Mouse (Mus musculus) neural tube, embryonic 15.5 days (tissue): ENCODE data around the gene Myh9. TPM values are rescaled to one million over a fixed set of nuclear protein-coding genes. Genes with fewer than 3 reads are reported as not detected.

Experiments used
- ATAC-seq: fragments of 200-750 bp; cut with Nextera tagmentation; 2 replicates; pipeline ENCODE4 v1.8.0; 2017; ENCODE audit warnings: mild to moderate bottlenecking, moderate TSS enrichment, moderate library complexity; ENCODE audit not compliant: low FRiP score
- H3K27ac ChIP-seq: fragments of 300-500 bp; sonication (generic); replicated peaks from 2 replicates; pipeline ENCODE4 v1.5.1; 2015; ENCODE audit warnings: mild to moderate bottlenecking, inconsistent platforms
- H3K27me3 ChIP-seq: fragments of 300-500 bp; sonication (generic); replicated peaks from 2 replicates; pipeline ENCODE4 v1.6.1; 2015; ENCODE audit warnings: inconsistent platforms
- H3K36me3 ChIP-seq: fragments of 300-500 bp; sonication (generic); 2 replicates; pipeline ENCODE4 v1.6.1; 2015; ENCODE audit warnings: inconsistent platforms
- H3K4me1 ChIP-seq: fragments of 300-500 bp; sonication (generic); 2 replicates; pipeline ENCODE4 v1.6.1; 2015; ENCODE audit warnings: inconsistent platforms
- H3K4me2 ChIP-seq: fragments of 300-500 bp; sonication (generic); 2 replicates; pipeline ENCODE4 v1.6.1; 2015; ENCODE audit warnings: inconsistent platforms, mild to moderate bottlenecking, moderate library complexity
- H3K4me3 ChIP-seq: fragments of 300-500 bp; sonication (generic); replicated peaks from 2 replicates; pipeline ENCODE4 v1.5.1; 2015; ENCODE audit warnings: mild to moderate bottlenecking, inconsistent platforms
- H3K9ac ChIP-seq: fragments of 300-500 bp; sonication (generic); replicated peaks from 2 replicates; pipeline ENCODE4 v1.6.1; 2015; ENCODE audit warnings: mild to moderate bottlenecking, inconsistent platforms
- H3K9me3 ChIP-seq: fragments of 300-500 bp; sonication (generic); replicated peaks from 2 replicates; pipeline ENCODE4 v1.6.1; 2016; ENCODE audit warnings: inconsistent platforms
- WGBS: fragments of 180-500 bp; shearing (Covaris S2); methylation state at CpG from one replicate; pipeline ENCODE4 v1.1.7; 2015; ENCODE audit warnings: mixed read lengths; 5-methylcytosine and 5-hydroxymethylcytosine counted together
- polyA plus RNA-seq: library from polyadenylated mRNA; unstranded; fragments of >200 nt; fragmentation: Nextera tagmentation; extraction: Ambion mirVana; gene quantifications from 2 replicates; pipeline ENCODE4 v1.2.1, GENCODE M21; 2015

The Myh9 gene
- polyA plus RNA-seq, 1 experiment from 2014 or later: 9.6 TPM

GRCm38 (mm10) chr15:77831754-77832457, 10.1 kb downstream of the Myh9 start:
- WGBS: 84% methylated on average over 8 of the region's 8 CpGs
- Histone ChIP-seq H3K9ac (no peak overlapping the region), H3K4me1 (peaks cover 17% of the 10 kb centered on the region; the same call in 1 of the 2 replicates), H3K27ac (no peak overlapping the region), H3K27me3 (no peaks in the 10 kb centered on the region), H3K4me2 (no peak overlapping the region), H3K9me3 (no peaks in the 10 kb centered on the region), H3K4me3 (no peak overlapping the region), H3K36me3 (0 out of 2 replicates have a peak, but pooled peaks cover 3% of the 10 kb centered on the region)
- no peak for ATAC-seq

- H3K9ac ChIP-seq: no peak overlapping the region
- H3K27ac ChIP-seq: no peak overlapping the region
- no peak for ATAC-seq
- no peak overlapping the region for H3K4me3 ChIP-seq
- WGBS: 87% methylated on average over 2 of the region's 2 CpGs
- H3K4me2 ChIP-seq: no peak overlapping the region
- H3K4me1 ChIP-seq: peaks cover 12% of the 10 kb centered on the region; the same call in 1 of the 2 replicates
- no peaks in the 10 kb centered on the region for H3K27me3 ChIP-seq
- 0 out of 2 replicates have a peak, but pooled peaks cover 3% of the 10 kb centered on the region for H3K36me3 ChIP-seq
- H3K9me3 ChIP-seq: no peaks in the 10 kb centered on the region
These were observed 10.8 kb downstream of the Myh9 start for GRCm38 (mm10) chr15:77831138-77831579.

DNA sequence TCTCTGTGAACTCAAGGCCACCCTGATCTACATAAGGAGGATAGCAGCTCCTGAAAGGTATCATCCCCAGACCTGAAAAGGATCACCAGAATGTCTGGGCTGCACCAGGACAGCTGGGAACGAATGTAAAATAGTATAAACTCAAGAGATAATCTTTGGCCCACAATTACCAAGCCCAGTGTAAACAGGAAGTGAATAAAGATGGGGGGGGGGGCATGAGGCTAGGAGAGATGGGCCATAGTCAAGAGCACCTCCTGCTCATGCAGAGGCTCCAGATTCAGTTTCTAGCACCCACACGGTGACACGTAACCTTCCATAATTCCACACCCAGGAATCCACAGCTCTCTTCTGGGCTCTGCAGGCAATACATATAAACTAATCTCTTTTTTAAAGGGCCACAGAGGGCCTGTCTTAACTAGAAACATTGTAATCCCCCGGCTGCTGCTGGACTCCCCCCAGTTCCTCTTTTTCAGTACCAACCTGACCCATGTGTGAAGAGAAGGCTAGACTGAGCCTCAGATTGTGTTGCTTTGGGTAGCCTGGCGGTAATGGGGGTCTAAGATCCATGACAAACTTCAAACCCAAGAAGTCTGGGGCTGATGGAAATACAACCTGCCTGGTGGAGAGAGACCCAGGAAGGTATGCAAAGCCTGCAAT, 11.4 kb downstream of the Myh9 start:
- H3K9me3 ChIP-seq: no peaks in the 10 kb centered on the region
- WGBS: 93% methylated on average over 5 of the region's 5 CpGs
- H3K4me2 ChIP-seq: no peak overlapping the region
- H3K9ac ChIP-seq: no peak overlapping the region
- H3K4me1 ChIP-seq: 0 out of 2 replicates have a peak, but pooled peaks cover 6% of the 10 kb centered on the region
- 0 out of 2 replicates have a peak, but pooled peaks cover 3% of the 10 kb centered on the region for H3K36me3 ChIP-seq
- H3K27me3 ChIP-seq: no peaks in the 10 kb centered on the region
- no peak overlapping the region for H3K27ac ChIP-seq
- no peak overlapping the region for H3K4me3 ChIP-seq
- ATAC-seq: no peak

- WGBS: 77% methylated on average over 2 of the region's 2 CpGs
- H3K36me3 ChIP-seq: 0 out of 2 replicates have a peak, but pooled peaks cover 3% of the 10 kb centered on the region
- H3K9me3 ChIP-seq: no peaks in the 10 kb centered on the region
- H3K27me3 ChIP-seq: no peaks in the 10 kb centered on the region
- H3K4me3 ChIP-seq: no peak overlapping the region
- no peak overlapping the region for H3K27ac ChIP-seq
- H3K9ac ChIP-seq: no peak overlapping the region
- H3K4me1 ChIP-seq: 0 out of 2 replicates have a peak, but pooled peaks cover 6% of the 10 kb centered on the region
- no peak for ATAC-seq
- H3K4me2 ChIP-seq: no peak overlapping the region
These were observed 12.4 kb downstream of the Myh9 start for GRCm38 (mm10) chr15:77829542-77829941.

GRCm38 (mm10) chr15:77828910-77829309, 13.1 kb downstream of the Myh9 start:
- H3K4me3 ChIP-seq: no peak overlapping the region
- H3K4me2 ChIP-seq: no peak overlapping the region
- no peaks in the 10 kb centered on the region for H3K9me3 ChIP-seq
- ATAC-seq: no peak
- no peak overlapping the region for H3K9ac ChIP-seq
- 0 out of 2 replicates have a peak, but pooled peaks cover 3% of the 10 kb centered on the region for H3K36me3 ChIP-seq
- WGBS: 97% methylated on average over 6 of the region's 6 CpGs
- H3K4me1 ChIP-seq: 0 out of 2 replicates have a peak, but pooled peaks cover 10% of the 10 kb centered on the region
- H3K27ac ChIP-seq: no peak overlapping the region
- no peaks in the 10 kb centered on the region for H3K27me3 ChIP-seq

- Histone ChIP-seq H3K4me3 (no peak overlapping the region), H3K27me3 (no peaks in the 10 kb centered on the region), H3K27ac (no peak overlapping the region), H3K4me2 (no peak overlapping the region), H3K36me3 (0 out of 2 replicates have a peak, but pooled peaks cover 3% of the 10 kb centered on the region), H3K4me1 (peaks cover 10% of the 10 kb centered on the region; the same call in 1 of the 2 replicates), H3K9me3 (no peaks in the 10 kb centered on the region), H3K9ac (no peak overlapping the region)
- WGBS: 85% methylated on average over 12 of the region's 12 CpGs
- ATAC-seq: no peak
These were observed 13.7 kb downstream of the Myh9 start for GRCm38 (mm10) chr15:77828242-77828641.

DNA sequence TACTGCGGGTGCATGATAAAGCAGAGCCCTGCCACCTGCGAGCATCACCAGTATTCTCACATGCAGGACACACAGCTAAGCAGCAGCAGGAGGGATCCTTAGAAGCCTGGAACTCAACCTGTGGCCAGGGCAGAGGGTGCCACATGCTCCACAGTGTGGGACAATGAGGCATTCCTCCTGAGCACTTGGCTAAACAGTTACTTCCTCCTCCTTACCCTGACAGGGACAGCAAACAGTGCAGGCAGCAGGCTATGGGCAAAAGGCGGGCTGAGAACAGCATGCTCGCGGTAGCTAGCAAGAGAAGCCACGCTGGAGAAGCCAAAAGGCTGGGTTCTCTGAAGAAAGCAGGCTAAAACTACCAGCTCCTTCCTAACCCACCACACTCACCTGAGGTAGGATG, 14.2 kb downstream of the Myh9 start:
- Histone ChIP-seq H3K4me1 (peaks cover 10% of the 10 kb centered on the region; the same call in 1 of the 2 replicates), H3K4me2 (no peak overlapping the region), H3K9ac (no peak overlapping the region), H3K27me3 (no peaks in the 10 kb centered on the region), H3K27ac (no peak overlapping the region), H3K9me3 (no peaks in the 10 kb centered on the region), H3K4me3 (no peak overlapping the region), H3K36me3 (0 out of 2 replicates have a peak, but pooled peaks cover 3% of the 10 kb centered on the region)
- 12% methylated on average over 6 of the region's 6 CpGs for WGBS
- ATAC-seq: no peak

DNA sequence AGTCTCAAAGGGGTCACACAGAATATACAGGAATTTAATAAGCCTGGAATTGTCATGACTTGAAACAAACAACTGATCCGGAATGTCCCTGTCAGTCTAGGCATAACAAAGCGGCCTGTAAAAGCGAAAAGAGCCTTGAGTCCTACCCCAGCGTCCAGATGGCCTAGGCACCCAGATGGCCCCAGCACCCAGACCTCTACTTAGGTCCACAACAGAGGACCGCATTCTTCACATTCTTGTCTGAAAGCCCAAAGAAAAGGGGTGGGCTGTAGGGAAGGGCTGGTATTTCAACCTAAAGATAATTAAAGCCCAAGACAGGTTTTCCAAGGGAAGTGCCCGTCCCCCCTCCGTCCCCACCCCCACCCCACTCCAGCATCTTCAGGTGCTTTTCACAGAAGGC, 14.6 kb downstream of the Myh9 start:
- 0 out of 2 replicates have a peak, but pooled peaks cover under 1% of the 10 kb centered on the region for H3K36me3 ChIP-seq
- WGBS: 14% methylated on average over 7 of the region's 7 CpGs
- no peaks in the 10 kb centered on the region for H3K9me3 ChIP-seq
- H3K4me2 ChIP-seq: no peak overlapping the region
- H3K27ac ChIP-seq: no peak overlapping the region
- no peak overlapping the region for H3K4me3 ChIP-seq
- no peak for ATAC-seq
- no peaks in the 10 kb centered on the region for H3K27me3 ChIP-seq
- no peak overlapping the region for H3K9ac ChIP-seq
- peaks cover 10% of the 10 kb centered on the region; the same call in 1 of the 2 replicates for H3K4me1 ChIP-seq

DNA sequence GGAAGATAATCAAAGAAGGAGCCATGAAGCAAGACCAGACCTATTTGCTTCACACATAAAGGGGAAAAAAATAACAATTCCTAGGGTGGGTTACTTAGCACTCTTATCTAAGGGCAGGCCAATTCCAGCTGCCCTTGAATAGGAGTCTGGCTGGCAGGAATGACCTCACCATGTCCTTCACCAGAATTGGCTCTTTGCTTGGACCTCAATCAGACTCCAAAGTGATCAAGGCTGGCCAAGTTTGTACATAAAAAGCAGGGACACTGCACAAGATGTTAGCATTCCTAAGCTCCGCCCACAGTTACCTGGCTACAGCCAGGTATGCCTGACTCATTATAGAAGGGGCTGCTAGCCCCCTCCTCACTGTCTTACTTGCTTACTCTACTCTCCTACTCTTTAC, 16.6 kb downstream of the Myh9 start:
- no peaks in the 10 kb centered on the region for H3K9me3 ChIP-seq
- H3K9ac ChIP-seq: no peak overlapping the region
- no peak overlapping the region for H3K4me3 ChIP-seq
- no peaks in the 10 kb centered on the region for H3K27me3 ChIP-seq
- no peak overlapping the region for H3K4me2 ChIP-seq
- ATAC-seq: no peak
- H3K27ac ChIP-seq: no peak overlapping the region
- no peaks in the 10 kb centered on the region for H3K36me3 ChIP-seq
- H3K4me1 ChIP-seq: peaks cover 29% of the 10 kb centered on the region
- 96% methylated on average over 1 of the region's 1 CpGs for WGBS

DNA sequence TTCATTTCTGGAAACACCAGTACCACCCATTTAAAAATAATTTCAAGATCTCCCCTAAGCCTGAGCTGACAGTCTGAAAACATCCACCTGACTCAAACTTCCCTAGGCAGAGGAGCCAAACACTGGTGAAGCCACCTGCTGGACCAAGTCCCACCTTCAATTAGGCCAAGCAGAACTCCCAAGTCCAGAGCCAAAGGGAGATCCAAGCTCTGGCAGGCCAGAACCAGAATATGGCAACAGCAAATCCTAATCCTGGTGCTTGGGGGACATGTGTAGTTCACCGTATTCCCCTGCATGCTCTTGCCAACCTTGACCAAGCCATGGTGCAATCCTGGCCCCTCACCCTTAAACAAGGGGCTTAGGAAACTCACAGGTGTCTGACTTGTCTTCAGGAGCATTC, 17.7 kb downstream of the Myh9 start:
- Histone ChIP-seq H3K4me1 (peaks cover 35% of the 10 kb centered on the region), H3K36me3 (no peaks in the 10 kb centered on the region), H3K27ac (no peak overlapping the region), H3K9me3 (no peaks in the 10 kb centered on the region), H3K4me2 (no peak overlapping the region), H3K9ac (no peak overlapping the region), H3K4me3 (no peak overlapping the region), H3K27me3 (no peaks in the 10 kb centered on the region)
- no peak for ATAC-seq
- WGBS: 100% methylated on average over 1 of the region's 1 CpGs

GRCm38 (mm10) chr15:77823634-77824033, 18.3 kb downstream of the Myh9 start:
- no peaks in the 10 kb centered on the region for H3K9me3 ChIP-seq
- no peaks in the 10 kb centered on the region for H3K36me3 ChIP-seq
- H3K4me1 ChIP-seq: peaks cover 35% of the 10 kb centered on the region
- H3K27me3 ChIP-seq: no peaks in the 10 kb centered on the region
- WGBS: 67% methylated on average over 3 of the region's 3 CpGs
- no peak overlapping the region for H3K4me3 ChIP-seq
- H3K4me2 ChIP-seq: no peak overlapping the region
- no peak overlapping the region for H3K9ac ChIP-seq
- no peak overlapping the region for H3K27ac ChIP-seq
- no peak for ATAC-seq

GRCm38 (mm10) chr15:77823196-77823595, 18.8 kb downstream of the Myh9 start:
- Histone ChIP-seq H3K36me3 (no peaks in the 10 kb centered on the region), H3K27me3 (no peaks in the 10 kb centered on the region), H3K27ac (no peak overlapping the region), H3K4me1 (peaks cover 35% of the 10 kb centered on the region), H3K9me3 (no peaks in the 10 kb centered on the region), H3K9ac (no peak overlapping the region), H3K4me2 (no peak overlapping the region), H3K4me3 (no peak overlapping the region)
- 76% methylated on average over 6 of the region's 6 CpGs for WGBS
- ATAC-seq: no peak
